Mouse (Mus musculus) left cerebral cortex, postnatal 14 days (tissue): Measurements from ENCODE around the gene Lrrc46. TPM values are rescaled to one million over a fixed set of nuclear protein-coding genes. Genes with fewer than 3 reads are reported as not detected.
A peak's percentile ranks its signal among the peaks of the same experiment; 100 is the strongest.

Source experiments
- DNase-seq, 2 experiments: peaks; one replicate each; pipeline ENCODE4 v3.0.0; 2021 to 2022; ENCODE audit warnings: low spot score in 2 of 2, mixed read lengths in 1 of 2
- intact Hi-C: fragments of 180-260 bp; cut with DNase I; formaldehyde crosslinking; loops from one replicate; pipeline ENCODE4 v1.15.1; 2025
- total RNA-seq, 2 experiments: library from RNA; stranded (reverse); gene quantifications; 2 replicates each; pipeline ENCODE4 v1.2.3; 2021

Lrrc46 gene
- total RNA-seq, 2 experiments from 2014 or later = 0.26 to 0.74 TPM

DNA sequence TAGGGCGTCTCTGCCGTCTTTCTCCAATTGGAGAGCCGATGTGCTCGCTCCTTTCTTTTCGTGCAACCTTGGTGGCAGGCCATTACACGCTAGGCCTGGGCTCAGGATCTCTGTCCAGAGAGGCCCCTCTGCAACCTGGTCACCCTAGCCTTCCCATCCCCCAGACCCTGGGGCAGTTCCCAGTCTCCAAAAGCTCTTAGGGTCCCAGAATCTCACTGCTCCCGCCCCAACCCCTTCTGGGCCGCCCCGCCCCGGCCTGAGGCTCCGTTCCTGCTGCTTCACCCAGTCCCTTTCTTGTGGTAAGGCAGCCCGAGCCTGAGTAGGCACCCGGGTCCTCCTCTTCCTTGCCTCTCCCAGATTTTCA lies 21.9 kb downstream of the Lrrc46 start:
- DNase-seq = no peak
- intact Hi-C loops = loop anchor here (10.0 kb wide), 1 partner anchor 735 kb away; the partner anchor contains the start of genes Hoxb7 and Hoxb8

DNA sequence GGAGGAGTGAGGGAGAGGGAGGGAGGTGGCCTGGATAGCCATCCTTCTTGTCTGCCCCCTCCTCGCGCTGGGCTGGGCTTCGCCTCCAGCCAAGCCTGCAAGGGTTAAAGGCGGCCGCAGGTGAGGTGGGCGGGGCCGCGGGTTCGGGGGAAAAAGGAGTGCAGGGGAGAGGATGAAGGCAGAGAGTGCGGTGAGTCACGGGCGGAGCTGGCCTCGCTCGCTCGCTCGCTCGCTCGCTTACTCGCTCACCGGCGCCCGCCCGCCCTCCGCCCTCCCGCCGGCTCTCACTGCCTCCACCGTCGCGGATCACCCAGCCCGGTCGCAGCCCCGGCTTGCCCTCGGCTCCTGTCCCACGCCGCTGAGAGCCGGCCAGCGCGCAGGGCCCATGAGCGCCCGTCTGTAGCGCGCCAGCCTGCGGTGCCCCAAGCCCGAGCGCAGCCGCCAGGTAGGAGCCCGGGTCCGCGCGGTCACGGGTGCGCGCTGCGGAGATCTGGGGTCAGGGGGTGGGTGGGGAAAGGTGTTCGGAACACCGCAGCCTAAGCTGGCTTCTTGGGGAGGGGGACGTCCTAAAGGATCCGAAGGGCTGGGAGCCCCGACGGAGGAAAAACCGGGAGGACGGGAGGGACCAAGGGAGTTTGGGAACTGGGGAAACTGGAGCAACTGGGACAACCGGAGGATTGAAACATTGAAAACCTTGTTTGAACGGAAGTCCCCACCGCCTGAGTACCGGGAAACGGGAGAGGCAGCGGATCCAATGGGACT lies 22.4 kb downstream of the Lrrc46 start:
- intact Hi-C loops = loop anchor here (10.0 kb wide), 1 partner anchor 734 kb away; the partner anchor contains the start of genes Hoxb7 and Hoxb8
- DNase-seq = no peak

DNA sequence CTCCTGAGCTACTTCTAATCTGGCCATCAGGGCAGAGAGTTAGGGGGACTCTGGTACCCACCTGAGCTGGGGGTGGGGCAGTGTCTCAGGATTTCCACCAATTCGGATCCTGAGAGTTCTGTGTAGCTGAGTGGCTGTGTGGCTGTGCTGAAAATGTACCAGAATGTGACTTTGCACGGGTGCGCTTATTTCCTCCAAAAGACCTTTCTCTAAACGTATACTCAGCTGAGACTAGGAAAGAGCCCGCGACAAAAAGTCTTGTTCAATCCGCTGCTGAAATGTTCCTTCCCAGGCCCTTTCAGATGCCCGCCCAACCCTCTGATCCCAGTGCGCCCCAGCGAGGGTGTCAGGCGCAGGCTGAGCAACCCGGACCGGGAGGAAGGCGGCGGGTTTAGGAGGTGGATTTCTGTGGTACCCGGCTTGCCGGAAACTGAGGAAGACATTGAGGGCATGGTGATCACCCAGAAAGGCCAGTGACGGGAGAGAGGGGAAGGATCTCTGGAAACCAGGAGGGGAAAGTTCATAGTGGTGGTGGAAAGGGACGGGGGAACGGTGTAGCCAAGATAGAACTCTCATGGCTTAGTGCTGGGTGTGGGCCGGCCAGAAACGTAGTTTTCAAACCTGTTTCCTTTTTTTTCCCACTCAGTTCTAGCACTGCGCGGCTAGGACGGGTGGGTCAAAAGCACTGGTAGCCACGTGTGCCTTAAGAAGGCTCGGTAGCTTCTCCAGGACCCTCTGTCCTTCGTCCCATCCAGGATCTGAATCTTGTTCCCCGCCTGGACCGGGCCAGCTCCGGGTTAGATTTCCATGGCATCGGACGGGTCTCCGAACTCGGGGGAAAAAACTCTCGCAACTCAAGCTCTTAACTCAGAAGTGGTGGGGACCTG lies 23.3 kb downstream of the Lrrc46 start:
- intact Hi-C loops = loop anchor here (10.0 kb wide), 1 partner anchor 733 kb away; the partner anchor contains the start of genes Hoxb7 and Hoxb8
- DNase-seq = no peak

DNA sequence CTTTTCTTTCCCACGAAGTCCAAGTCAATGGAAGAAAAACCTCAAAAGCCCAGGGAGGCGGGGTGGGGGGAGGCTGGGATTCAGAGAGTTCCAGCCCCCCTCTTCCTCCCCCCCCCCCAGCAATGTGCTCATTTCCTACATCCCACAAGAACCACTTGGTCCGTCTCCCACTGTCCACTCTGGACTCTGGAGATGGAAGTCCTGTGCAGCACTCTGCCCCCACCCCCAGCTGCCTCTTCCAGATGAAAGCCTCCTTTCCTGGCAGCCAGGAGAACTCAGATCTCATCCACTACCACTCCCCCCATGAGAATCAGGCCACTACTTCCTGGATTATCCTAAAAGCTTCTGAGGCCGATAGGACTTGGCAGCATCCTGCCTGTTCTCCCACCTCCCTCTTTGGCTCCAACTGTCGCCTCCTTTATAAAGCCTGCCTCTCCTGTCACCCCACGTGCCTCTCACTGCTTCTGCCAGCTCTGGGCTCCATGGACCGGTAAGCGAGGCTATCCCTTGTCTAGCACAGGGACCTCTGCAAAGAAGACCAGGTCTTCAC lies 28.0 kb downstream of the Lrrc46 start, which contains the start of gene Sp6:
Sp6 (plus strand) TSS at position 274 of the 550 bp plus-strand sequence.
- intact Hi-C loops = loop anchor here (10.0 kb wide), 1 partner anchor 728 kb away; the partner anchor contains the start of genes Hoxb7 and Hoxb8
- peak in 1 of 2 experiments; percentile 49 for DNase-seq

DNA sequence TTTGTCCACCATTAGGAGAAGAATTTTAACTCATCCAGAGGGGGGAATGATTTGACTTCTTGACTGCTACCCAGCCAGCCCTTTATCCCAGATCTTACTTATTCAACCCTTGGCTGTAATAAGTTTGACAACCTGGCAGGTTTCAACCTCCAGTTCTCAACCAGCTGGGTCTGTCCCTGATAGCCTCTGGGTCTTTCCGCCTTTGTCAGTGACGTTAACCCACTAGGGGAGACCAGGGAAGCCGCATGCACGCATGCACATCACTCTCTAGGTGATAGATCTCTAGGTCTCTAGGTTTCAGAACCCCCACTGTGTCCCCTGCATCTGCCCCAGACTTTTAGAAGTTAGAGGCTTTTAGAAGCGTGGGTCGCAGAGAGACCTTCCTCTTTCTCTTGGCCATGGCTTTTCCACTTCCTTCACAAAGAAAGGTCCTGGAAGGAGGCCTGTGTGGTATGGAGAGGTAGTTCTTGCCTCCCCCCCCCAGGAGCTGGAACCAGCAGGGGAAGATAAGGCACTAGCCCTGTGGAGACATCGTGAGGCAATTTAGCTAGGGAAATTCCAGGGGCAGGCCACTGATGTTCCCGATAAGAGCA lies 31.9 kb downstream of the Lrrc46 start:
- intact Hi-C loops = no loop called here
- DNase-seq = no peak

DNA sequence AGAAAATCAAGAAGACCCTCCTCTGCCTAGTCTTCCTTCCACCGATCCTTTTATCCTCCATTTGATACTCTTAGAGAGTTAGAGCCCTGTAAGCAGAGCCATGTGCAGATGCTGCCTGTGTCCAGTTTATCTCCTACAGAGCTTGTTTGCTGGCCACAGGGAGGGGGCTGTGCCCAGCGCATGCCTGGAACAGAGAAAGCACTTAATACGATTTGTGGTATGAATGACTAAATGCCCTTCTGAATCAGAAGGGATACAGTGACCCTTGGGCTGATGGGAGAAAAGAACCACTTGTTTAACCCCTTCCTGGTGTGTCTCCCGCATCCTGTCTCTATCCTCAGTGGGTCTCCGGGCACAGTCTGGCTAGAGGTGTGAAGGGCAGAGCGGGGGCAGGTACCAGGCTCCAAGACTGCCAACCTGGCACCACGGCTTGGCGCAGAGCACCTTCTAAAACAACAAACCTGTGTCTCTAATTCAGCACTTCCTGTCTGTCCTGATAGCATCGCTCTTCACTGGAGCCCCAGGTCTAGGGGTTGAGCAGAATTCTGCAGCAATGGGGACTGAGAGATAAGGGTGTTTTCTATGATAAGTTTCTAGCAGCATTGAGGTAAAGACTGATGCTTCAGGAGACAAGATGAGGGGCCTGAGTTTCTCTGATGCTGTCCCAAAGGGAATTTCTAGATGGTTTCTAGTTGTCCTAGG lies 34.0 kb downstream of the Lrrc46 start:
- intact Hi-C loops = no loop called here
- DNase-seq = no peak

DNA sequence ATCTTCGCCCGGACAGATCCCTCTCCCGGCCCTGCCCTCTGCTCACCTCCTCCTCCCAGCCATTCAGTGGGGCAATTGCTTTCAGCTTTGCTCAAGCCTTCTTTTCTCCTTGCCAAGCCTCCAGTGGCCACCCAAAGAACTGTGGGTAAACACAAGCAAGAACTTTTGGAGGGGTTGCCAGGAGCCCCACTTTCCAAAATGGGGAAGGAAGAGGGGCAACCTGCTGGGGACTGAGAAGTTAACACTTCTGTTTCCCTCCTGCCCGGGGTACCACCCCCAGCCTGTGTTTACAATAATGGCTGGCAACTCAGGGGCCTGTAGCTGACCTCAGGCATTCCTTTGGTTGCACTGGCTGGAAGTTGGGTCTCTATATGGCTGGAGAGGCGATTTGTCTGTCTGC lies 38.0 kb downstream of the Lrrc46 start:
- DNase-seq = no peak
- intact Hi-C loops = no loop called here

DNA sequence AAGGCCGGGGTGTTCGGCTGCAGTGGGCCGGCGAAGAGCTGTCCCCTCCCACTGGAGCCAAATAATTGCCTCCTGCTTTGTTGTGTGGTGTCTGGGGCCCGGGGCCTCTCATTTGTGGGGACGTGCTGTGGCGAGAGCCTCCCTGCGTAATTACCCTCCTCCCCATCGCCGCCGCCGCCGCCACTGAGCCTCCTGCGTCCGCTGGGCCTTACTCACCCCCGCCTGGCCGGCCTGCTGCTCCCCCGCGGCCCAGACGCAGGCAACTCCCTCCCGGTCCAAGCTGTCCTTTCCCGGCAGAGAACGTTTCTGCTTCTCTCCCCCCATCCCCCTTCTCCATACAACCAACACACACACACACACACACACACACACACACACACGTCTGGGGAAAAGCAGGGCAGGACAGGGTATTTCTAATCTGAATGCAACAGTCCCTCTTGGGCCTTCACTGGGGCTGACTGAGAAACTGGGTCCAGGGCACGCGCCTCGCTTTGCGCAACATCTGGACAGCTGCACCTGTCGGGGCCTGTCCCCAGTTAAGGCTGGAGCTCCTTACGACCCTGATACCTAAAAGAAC lies 43.7 kb downstream of the Lrrc46 start:
- DNase-seq = no peak
- intact Hi-C loops = no loop called here

DNA sequence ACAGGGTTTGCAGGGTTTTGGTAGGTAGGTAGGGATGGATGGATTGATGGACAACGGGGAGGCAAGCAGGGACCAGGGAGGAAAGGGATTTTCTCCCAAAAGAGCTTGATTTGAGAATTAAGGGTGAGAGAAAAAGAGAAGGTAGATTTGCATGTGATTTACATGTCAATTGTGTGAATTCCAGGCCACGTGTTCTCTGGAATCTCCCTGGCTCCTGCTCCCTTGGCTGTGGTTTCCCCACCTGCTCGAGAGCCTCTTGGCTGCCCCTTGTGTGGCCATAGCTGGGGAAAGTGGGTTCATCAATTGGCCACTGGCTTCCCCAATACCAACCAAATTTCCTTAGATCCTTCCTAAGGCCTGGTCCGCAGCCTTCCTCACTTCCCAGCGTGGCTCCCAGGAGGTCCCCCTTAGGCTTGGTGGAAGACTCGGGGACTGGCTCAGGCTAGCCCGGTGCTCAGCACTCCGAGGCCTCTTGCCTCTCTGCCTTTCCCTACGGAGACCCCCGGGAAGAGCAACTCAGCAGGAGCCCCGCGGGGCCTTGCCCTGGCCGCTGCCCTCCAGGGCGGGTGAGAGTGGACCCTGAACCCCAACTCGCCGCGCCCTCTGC lies 44.3 kb downstream of the Lrrc46 start:
- DNase-seq = no peak
- intact Hi-C loops = no loop called here

DNA sequence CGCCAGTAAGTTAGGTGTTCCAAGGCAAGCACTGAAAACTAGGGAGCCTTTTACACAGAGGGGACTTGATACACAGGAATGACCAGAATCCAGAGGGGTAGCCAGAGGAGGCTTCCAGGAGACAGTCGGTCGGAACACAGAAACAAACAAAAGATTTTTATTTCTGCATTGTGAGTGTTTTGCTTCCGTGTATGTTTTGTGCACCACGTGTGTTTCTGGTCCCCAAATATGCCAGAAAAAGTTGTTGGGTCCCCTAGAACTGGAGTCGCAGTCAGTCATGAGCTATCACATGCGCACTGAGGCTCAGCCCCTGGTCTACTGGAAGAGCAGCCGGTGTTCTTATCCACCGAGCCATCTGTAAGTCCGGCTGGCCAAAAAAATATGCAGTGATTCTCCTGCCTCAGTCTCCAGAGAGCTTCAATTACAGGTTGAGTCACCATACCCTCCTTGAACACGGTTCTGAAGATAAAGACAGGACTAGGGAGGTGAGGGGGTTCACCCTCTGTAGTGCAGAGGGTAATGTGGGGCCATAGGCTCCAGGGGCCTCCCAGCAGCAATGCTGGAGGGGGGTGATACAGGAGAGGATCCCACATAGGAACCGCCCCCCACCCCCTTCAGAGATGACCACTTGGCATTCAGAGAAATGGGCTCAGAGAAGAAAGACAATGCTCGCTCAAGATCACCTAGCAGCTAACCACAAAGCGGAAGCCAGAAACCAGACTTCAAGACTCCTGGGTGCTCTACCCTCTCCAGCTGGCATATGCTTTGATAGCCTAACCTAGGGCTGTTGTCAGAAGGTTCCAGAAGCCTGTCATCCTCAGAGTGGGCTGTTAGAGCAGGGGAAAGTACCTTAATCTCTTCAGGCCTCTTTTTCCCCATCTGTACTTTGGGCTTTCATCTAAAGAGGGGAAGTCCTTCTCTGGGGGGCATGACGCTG lies 45.1 kb downstream of the Lrrc46 start:
- intact Hi-C loops = no loop called here
- no peak for DNase-seq

DNA sequence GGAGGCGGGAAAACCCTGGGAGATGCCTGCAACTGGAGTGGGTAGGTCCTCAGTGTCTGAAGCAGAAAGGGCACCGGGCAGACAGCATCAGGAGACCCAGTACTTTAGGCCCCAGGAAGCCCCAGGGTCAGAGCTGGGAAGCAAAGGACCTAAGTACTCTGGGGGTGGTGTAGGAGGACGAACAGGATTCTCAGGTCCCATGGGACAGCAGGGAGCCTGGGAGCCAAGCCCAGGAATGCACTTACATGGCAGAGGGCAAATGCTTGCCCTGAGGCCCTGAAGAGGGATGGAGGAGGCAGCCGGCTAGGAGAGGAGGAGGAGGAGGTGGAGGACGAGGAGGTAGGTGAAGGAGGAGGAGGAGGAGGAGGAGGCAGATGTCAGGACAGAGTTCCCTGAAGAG lies 46.2 kb downstream of the Lrrc46 start:
- intact Hi-C loops = no loop called here
- DNase-seq = no peak

DNA sequence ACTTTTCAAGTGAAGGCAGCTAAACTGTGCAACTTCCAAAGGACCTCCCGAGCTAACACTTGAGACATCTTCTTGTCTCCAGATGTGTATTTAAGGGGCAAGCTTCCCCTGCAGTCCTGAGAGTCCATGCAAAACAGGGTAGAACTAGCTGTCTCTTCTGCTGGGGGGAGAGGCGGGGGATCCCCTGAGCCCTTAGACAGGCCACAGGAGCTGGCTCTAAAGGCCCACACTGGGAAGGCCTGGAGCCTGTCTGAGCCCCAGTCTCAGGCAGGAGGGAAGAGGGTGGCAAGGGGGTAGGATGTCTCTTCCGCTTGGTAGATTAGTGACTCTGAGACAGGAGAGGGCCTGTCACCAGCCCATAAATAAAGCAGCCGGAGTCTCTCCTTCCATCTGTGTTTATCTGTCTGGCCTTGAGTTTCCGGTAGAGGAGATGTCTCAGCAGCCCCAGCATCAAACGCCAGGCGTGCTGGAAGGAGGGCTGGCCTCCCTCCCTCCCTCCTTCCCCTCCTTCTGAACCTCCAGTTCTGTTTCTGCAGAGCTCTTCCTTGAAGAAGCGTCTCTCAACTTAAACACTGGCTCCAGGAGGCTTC lies 48.4 kb downstream of the Lrrc46 start:
- no peak for DNase-seq
- intact Hi-C loops = no loop called here

DNA sequence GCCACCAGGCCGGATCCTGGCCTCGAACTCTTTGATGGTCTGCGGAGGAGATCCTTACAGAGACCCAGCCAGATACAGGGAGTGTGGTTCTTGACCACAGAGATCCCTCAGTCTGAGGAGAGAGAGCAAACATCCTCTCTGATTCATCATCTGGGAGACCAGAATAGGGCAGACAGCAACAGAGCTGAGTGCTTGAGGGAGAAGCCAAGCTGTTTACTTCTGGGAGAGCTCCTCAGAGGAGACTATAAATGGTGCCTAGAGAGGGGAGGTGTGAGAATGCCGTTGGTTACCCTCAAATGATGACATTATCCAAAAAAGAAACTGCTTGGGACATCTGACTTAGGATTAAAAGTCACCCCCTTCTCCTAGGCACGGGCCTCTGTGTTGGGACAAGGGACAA lies 49.7 kb downstream of the Lrrc46 start:
- no peak for DNase-seq
- intact Hi-C loops = no loop called here

DNA sequence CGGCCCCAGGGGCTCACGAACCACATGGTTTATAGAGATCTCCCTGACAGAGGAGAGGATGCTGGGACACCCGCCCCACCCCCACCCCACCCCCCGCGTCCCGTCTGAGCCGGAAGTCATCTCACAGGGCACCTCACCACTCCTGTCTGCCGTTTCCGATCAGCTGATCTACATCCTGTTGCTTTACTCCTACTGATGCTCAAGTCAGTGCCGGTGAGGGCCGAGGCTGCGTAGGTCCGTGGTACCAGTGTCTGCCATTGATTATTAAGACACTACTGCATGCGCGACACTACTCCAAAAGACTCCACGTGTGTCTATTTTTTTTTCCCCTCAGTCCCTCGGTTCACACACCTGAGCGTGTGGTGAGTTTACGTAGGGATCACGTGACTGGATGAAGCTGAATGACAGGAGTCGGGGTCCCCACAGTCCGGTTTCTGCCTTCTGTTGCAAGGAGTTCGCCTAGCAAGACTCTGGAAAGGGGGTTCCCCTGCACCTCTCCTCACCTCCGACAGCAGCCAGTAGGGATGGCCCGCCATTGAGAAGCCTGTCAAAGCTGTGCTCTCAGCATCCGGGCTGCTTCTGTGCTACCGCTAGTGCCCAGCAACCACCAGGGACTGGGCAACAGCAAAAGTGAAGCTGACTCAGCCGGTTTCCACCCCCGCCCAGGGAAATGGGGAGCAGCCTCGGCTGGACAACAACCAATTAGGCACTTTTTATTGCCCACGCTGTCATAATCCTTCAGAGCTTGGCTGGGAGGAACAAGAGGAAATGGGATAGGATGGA lies 53.1 kb downstream of the Lrrc46 start:
- no peak for DNase-seq
- intact Hi-C loops = no loop called here

DNA sequence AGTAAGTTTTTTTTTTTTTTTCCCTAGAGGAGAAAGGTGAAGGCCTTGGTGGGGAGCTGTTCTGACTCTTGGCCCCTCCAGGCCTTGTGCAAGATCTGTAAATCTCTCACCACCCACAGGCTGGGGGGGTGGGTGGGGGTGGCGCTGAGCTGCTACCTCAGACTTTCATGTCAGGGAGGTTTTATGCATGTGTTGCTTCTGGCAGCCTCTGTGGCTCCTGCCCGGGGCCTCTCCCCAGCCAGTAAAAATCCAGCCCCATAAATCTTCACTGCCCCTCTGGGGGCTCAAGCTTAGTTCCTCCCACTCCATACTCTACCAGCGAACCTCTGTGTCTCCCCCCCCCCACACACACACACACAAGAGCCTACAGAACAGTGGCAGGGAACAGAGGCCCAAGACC lies 54.7 kb downstream of the Lrrc46 start:
- DNase-seq = no peak
- intact Hi-C loops = no loop called here

DNA sequence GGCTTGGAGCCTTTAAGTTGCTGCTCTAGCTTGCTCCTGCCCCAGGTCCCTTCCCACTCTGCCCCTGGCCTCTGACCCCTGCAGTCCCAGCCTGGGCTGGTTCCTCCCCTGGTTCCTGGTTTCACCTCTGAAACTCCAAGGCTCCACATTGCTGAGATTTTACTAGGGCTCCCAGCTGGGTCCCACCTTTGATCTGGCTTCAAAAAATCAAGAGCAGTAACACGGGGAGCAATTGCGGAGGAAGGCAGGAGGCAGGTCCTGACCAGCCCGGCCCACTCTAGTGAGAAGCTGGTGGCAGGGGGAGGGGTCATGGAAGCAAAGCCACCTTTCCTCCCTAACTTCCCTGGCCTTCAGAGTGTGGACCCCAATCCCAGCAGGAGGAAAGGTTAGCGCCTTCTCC lies 56.3 kb downstream of the Lrrc46 start:
- DNase-seq = no peak
- intact Hi-C loops = loop anchor here (5.0 kb wide), 1 partner anchor 167 kb away; the partner anchor contains the start of gene Tbkbp1
